ENCODE assay signal across 8 mouse cellular contexts in the genomic region with DNA sequence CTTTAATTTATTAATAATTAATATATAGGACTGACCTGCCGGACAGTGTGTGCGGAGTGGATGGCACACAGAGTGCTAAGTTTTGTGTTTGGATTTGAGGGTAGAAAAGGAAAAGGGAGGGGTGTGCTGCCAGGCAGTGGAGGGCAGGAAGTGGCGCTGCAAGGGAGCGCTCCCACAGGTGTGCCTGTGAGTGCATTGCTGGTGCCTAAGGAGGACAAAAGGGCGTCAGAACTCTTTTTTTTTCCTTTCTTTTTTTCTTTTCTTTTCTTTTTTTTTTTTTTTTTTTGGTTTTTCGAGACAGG. TPM values are rescaled to one million over a fixed set of nuclear protein-coding genes. Genes with fewer than 3 reads are reported as not detected.
DNase-seq lines count a peak whose midpoint lies in the region; ATAC-seq and TF ChIP-seq lines count a peak whose summit lies in the region.

No protein-coding gene starts in this region.

- H3K9ac ChIP-seq in hindbrain, postnatal 0 days (replicated peaks; ENCODE audit: low read length) = no peak overlapping the region
- no peak overlapping the region for H3K9ac ChIP-seq in midbrain, embryonic 13.5 days (replicated peaks)

- no peak for DNase-seq in gastrocnemius, adult 2 months
- no peak for DNase-seq in gastrocnemius, postnatal 10 days
- no peak for DNase-seq in hindbrain, postnatal 0 days (ENCODE audit: low spot score)
- DNase-seq in natural killer cell, adult 2 months (ENCODE audit: low spot score in 2 of 2) = no peak
- DNase-seq in urinary bladder, postnatal 10 days (ENCODE audit: low spot score) = no peak
- DNase-seq in cerebellum, adult 9-11 months = no peak

- 67% methylated on average over 5 of the region's 6 CpGs for WGBS in hindbrain, postnatal 0 days
- WGBS in midbrain, embryonic 13.5 days = 65% methylated on average over 6 of the region's 6 CpGs

- 0 out of 2 replicates have a peak, but pooled peaks have one; percentile 40 for ATAC-seq in hindbrain, postnatal 0 days
- peak; percentile 55 for ATAC-seq in midbrain, embryonic 13.5 days

- no peak overlapping the region for H3K27ac ChIP-seq in gastrocnemius, adult 2 months
- H3K27ac ChIP-seq in hindbrain, postnatal 0 days = no peak overlapping the region
- no peak overlapping the region for H3K27ac ChIP-seq in midbrain, embryonic 13.5 days

- no peaks in the 10 kb centered on the region for H3K9me3 ChIP-seq in E14TG2a.4 (ENCODE audit: low read length)
- no peaks in the 10 kb centered on the region for H3K9me3 ChIP-seq in hindbrain, postnatal 0 days (ENCODE audit: low read length)
- no peaks in the 10 kb centered on the region for H3K9me3 ChIP-seq in midbrain, embryonic 13.5 days

- peak overlapping the region; percentile 32 for H3K4me3 ChIP-seq in gastrocnemius, adult 2 months
- H3K4me3 ChIP-seq in E14TG2a.4 (replicated peaks; ENCODE audit: low read length) = peak overlapping the region; percentile 39
- H3K4me3 ChIP-seq in hindbrain, postnatal 0 days (ENCODE audit: low read length) = no peak overlapping the region; the same call in 1 of the 2 replicates
- peak overlapping the region; percentile 31 for H3K4me3 ChIP-seq in midbrain, embryonic 13.5 days (replicated peaks)

- no peak for TF ChIP-seq CTCF in gastrocnemius, adult 2 months (IDR thresholded peaks at IDR 0.05)
- no peak for TF ChIP-seq CTCF in E14TG2a.4 (conservative IDR thresholded peaks at IDR 0.05; ENCODE audit: low read length)
- TF ChIP-seq CTCF in hindbrain, postnatal 0 days (IDR thresholded peaks at IDR 0.05; ENCODE audit: low read depth) = no peak

- peak overlapping the region; percentile 49 for H3K4me2 ChIP-seq in hindbrain, postnatal 0 days (ENCODE audit: low read depth, low read length)
- H3K4me2 ChIP-seq in midbrain, embryonic 13.5 days (replicated peaks) = peak overlapping the region; percentile 45

- no peaks in the 10 kb centered on the region for H3K4me1 ChIP-seq in E14TG2a.4 (replicated peaks; ENCODE audit: low read depth, low read length)
- no peaks in the 10 kb centered on the region for H3K4me1 ChIP-seq in hindbrain, postnatal 0 days (ENCODE audit: insufficient read depth, low read length)
- no peaks in the 10 kb centered on the region for H3K4me1 ChIP-seq in midbrain, embryonic 13.5 days (replicated peaks)

- intact Hi-C loops in gastrocnemius, adult 2 months (cut with DNase I) = loop anchor here (1.0 kb wide), 1 partner anchor 146 kb away; no protein-coding TSS in a partner anchor

- no peaks in the 10 kb centered on the region for H3K36me3 ChIP-seq in E14TG2a.4 (ENCODE audit: insufficient read depth, low read length)
- no peaks in the 10 kb centered on the region for H3K36me3 ChIP-seq in hindbrain, postnatal 0 days (ENCODE audit: insufficient read depth, low read length)
- no peaks in the 10 kb centered on the region for H3K36me3 ChIP-seq in midbrain, embryonic 13.5 days

- H3K27me3 ChIP-seq in E14TG2a.4 (ENCODE audit: insufficient read depth, low read length) = no peaks in the 10 kb centered on the region
- H3K27me3 ChIP-seq in hindbrain, postnatal 0 days (ENCODE audit: insufficient read depth, low read length) = no peaks in the 10 kb centered on the region
- H3K27me3 ChIP-seq in midbrain, embryonic 13.5 days = no peaks in the 10 kb centered on the region

RNA-seq across cellular contexts. Expression of a gene that starts 15.1 kb away (rescaled TPM):
- 1,000 to 10,000 TPM in 1 of 2 experiments, 100 to 1,000 TPM in 1; 915 to 1,167 TPM for total RNA-seq in gastrocnemius, adult 2 months (2021)
- 1,000 to 10,000 TPM; 1,018 to 1,356 TPM for total RNA-seq in gastrocnemius, postnatal 10 days (2021)
- 246 and 254 TPM in 2 replicates for total RNA-seq in hindbrain, postnatal 0 days (2014; rRNA removed)
- 302 and 312 TPM in 2 replicates for polyA plus RNA-seq in hindbrain, postnatal 0 days (2015; fragmentation: Nextera tagmentation; extraction: Ambion mirVana)
- polyA plus RNA-seq in midbrain, embryonic 13.5 days (2015; fragmentation: Nextera tagmentation; extraction: Ambion mirVana) = 263 and 273 TPM in 2 replicates

RNA-seq across cellular contexts. Expression of a gene that starts 28.8 kb away (rescaled TPM):
- total RNA-seq in gastrocnemius, adult 2 months (2021) = under 1 TPM; 0.11 to 0.15 TPM
- total RNA-seq in gastrocnemius, postnatal 10 days (2021) = under 1 TPM; 0.70 to 0.82 TPM
- 0.22 and 0.78 TPM in 2 replicates for total RNA-seq in hindbrain, postnatal 0 days (2014; rRNA removed)
- 0.38 and 0.50 TPM in 2 replicates for polyA plus RNA-seq in hindbrain, postnatal 0 days (2015; fragmentation: Nextera tagmentation; extraction: Ambion mirVana)
- 0.17 and 0.21 TPM in 2 replicates for polyA plus RNA-seq in midbrain, embryonic 13.5 days (2015; fragmentation: Nextera tagmentation; extraction: Ambion mirVana)

RNA-seq across cellular contexts. Expression of a gene that starts 49.2 kb away (rescaled TPM):
- total RNA-seq in gastrocnemius, adult 2 months (2021) = 1 to 10 TPM; 8.2 to 8.4 TPM
- total RNA-seq in gastrocnemius, postnatal 10 days (2021) = 1 to 10 TPM; 8.7 to 9.5 TPM
- 16.3 and 20.9 TPM in 2 replicates for total RNA-seq in hindbrain, postnatal 0 days (2014; rRNA removed)
- 24.1 and 24.4 TPM in 2 replicates for polyA plus RNA-seq in hindbrain, postnatal 0 days (2015; fragmentation: Nextera tagmentation; extraction: Ambion mirVana)
- polyA plus RNA-seq in midbrain, embryonic 13.5 days (2015; fragmentation: Nextera tagmentation; extraction: Ambion mirVana) = 12.1 and 14.3 TPM in 2 replicates
